Mouse (Mus musculus) brain, embryonic 14.5 days (tissue): ENCODE measurements around the gene Crat.

Experiments used
- CTCF ChIP-seq: fragments of 200-500 bp; IDR thresholded peaks from 2 replicates; pipeline ENCODE4 v1.5.1; 2012; ENCODE audit warnings: inconsistent platforms, mild to moderate bottlenecking, moderate library complexity, borderline replicate concordance; ENCODE audit not compliant: insufficient read depth, insufficient read length; ENCODE audit errors: extremely low read depth
- POLR2A ChIP-seq: fragments of 200-500 bp; IDR thresholded peaks from 2 replicates; pipeline ENCODE4 v1.6.1; 2012; ENCODE audit warnings: mild to moderate bottlenecking, inconsistent platforms, borderline replicate concordance; ENCODE audit not compliant: poor library complexity, insufficient read depth, insufficient read length, severe bottlenecking; ENCODE audit errors: extremely low read depth

- TF ChIP-seq POLR2A = no peak
- no peak for TF ChIP-seq CTCF
Measured at GRCm38 (mm10) chr2:30385591-30385990, 30.0 kb downstream of the Crat start.
